Mouse (Mus musculus): ENCODE measurements around the gene Celf5.

Gene Celf5

GRCm38 (mm10) chr10:81472403-81473002 is 10.0 kb downstream of the Celf5 start:
- no peak for DNase-seq (ENCODE audit: low spot score)

- DNase-seq (ENCODE audit: low spot score): no peak
Measured at GRCm38 (mm10) chr10:81470454-81470853, 12.1 kb downstream of the Celf5 start.

- DNase-seq (ENCODE audit: low spot score): no peak
Measured at GRCm38 (mm10) chr10:81469253-81469652, 13.3 kb downstream of the Celf5 start.

- peak; percentile 38 for DNase-seq (ENCODE audit: low spot score)
Measured at GRCm38 (mm10) chr10:81467670-81468235, 14.8 kb downstream of the Celf5 start.

- peak; percentile 38 for DNase-seq (ENCODE audit: low spot score)
Measured at GRCm38 (mm10) chr10:81466881-81467280, 15.6 kb downstream of the Celf5 start.

- no peak for DNase-seq (ENCODE audit: low spot score)
Measured at GRCm38 (mm10) chr10:81466066-81466465, 16.4 kb downstream of the Celf5 start.

GRCm38 (mm10) chr10:81465265-81465645 is 17.3 kb downstream of the Celf5 start:
- peak; percentile 44 for DNase-seq (ENCODE audit: low spot score)

GRCm38 (mm10) chr10:81464405-81465264 is 17.9 kb downstream of the Celf5 start:
- peak; percentile 70 for DNase-seq (ENCODE audit: low spot score)

- peak; percentile 33 for DNase-seq (ENCODE audit: low spot score)
Measured at GRCm38 (mm10) chr10:81463531-81463930, 19.0 kb downstream of the Celf5 start.

GRCm38 (mm10) chr10:81462917-81463316 is 19.6 kb downstream of the Celf5 start:
- peak; percentile 37 for DNase-seq (ENCODE audit: low spot score)

GRCm38 (mm10) chr10:81462415-81462804 is 20.1 kb downstream of the Celf5 start:
- DNase-seq (ENCODE audit: low spot score): peak; percentile 61

GRCm38 (mm10) chr10:81461673-81462414 is 20.7 kb downstream of the Celf5 start:
- peak; percentile 45 for DNase-seq (ENCODE audit: low spot score)

- peak; percentile 40 for DNase-seq (ENCODE audit: low spot score)
Measured at GRCm38 (mm10) chr10:81460951-81461350, 21.6 kb downstream of the Celf5 start.

GRCm38 (mm10) chr10:81460471-81460870 is 22.0 kb downstream of the Celf5 start:
- DNase-seq (ENCODE audit: low spot score): peak; percentile 45

- DNase-seq (ENCODE audit: low spot score): no peak
Measured at GRCm38 (mm10) chr10:81459399-81459798, 23.1 kb downstream of the Celf5 start.

GRCm38 (mm10) chr10:81458267-81458666 is 24.2 kb downstream of the Celf5 start:
- no peak for DNase-seq (ENCODE audit: low spot score)

- DNase-seq (ENCODE audit: low spot score): peak; percentile 38
Measured at GRCm38 (mm10) chr10:81457624-81458023, 24.9 kb downstream of the Celf5 start.

- peak; percentile 52 for DNase-seq (ENCODE audit: low spot score)
Measured at GRCm38 (mm10) chr10:81456983-81457563, 25.4 kb downstream of the Celf5 start.

- peak; percentile 42 for DNase-seq (ENCODE audit: low spot score)
Measured at GRCm38 (mm10) chr10:81455181-81455895, 27.2 kb downstream of the Celf5 start, which contains the start of gene Nfic. TSS of gene Nfic (minus strand) at chr10:81455635.

GRCm38 (mm10) chr10:81454106-81454505 is 28.4 kb downstream of the Celf5 start:
- DNase-seq (ENCODE audit: low spot score): peak; percentile 39

GRCm38 (mm10) chr10:81452947-81453288 is 29.6 kb downstream of the Celf5 start:
- DNase-seq (ENCODE audit: low spot score): peak; percentile 44
